Mouse (Mus musculus): ENCODE data around the gene Ids. TPM values are rescaled to one million over a fixed set of nuclear protein-coding genes. Genes with fewer than 3 reads are reported as not detected.
"Not testable (repeated sequence)": the region's sequence is repeated elsewhere in the genome, so short reads cannot be mapped to it uniquely, and the experiment has no call there.

Ids gene
- 10 to 100 TPM; 29.3 to 29.8 TPM for total RNA-seq (2021)
- long read RNA-seq, experiment 1 = 0 reads
- long read RNA-seq, experiment 2, partial matches to known transcripts = 0 of 2 reads
- long read RNA-seq, experiment 2, other reads (novel, unspliced or antisense) = 2 of 2 reads

- DNase-seq (ENCODE audit: low spot score in 2 of 2) = peak; percentile 45 to 59
These were observed at the start of gene Ids for GRCm38 (mm10) chrX:70364661-70365613. TSS of gene Ids (minus strand) at chrX:70365084.

- not testable (repeated sequence) for DNase-seq (ENCODE audit: low spot score in 2 of 2)
These were observed 27.8 kb upstream of the Ids start for GRCm38 (mm10) chrX:70392636-70393035.

GRCm38 (mm10) chrX:70385962-70386351 lies 21.1 kb upstream of the Ids start:
- DNase-seq (ENCODE audit: low spot score in 2 of 2) = no peak

GRCm38 (mm10) chrX:70385276-70385961 lies 20.5 kb upstream of the Ids start, which contains the start of gene 1110012L19Rik:
TSS of gene 1110012L19Rik (plus strand) at chrX:70385877.
- peak in 1 of 2 experiments; percentile 33 for DNase-seq (ENCODE audit: low spot score in 2 of 2)

GRCm38 (mm10) chrX:70384917-70385275 lies 20.0 kb upstream of the Ids start:
- no peak for DNase-seq (ENCODE audit: low spot score in 2 of 2)

GRCm38 (mm10) chrX:70374469-70375110 lies 9.7 kb upstream of the Ids start:
- not testable (repeated sequence) for DNase-seq (ENCODE audit: low spot score in 2 of 2)

- DNase-seq (ENCODE audit: low spot score in 2 of 2) = not testable (repeated sequence)
These were observed 4.9 kb upstream of the Ids start for GRCm38 (mm10) chrX:70369758-70370157.

- no peak for DNase-seq (ENCODE audit: low spot score in 2 of 2)
These were observed 682 bp downstream of the Ids start for GRCm38 (mm10) chrX:70364202-70364601.

GRCm38 (mm10) chrX:70363446-70363845 lies 1.4 kb downstream of the Ids start:
- no peak for DNase-seq (ENCODE audit: low spot score in 2 of 2)

GRCm38 (mm10) chrX:70362985-70363384 lies 1.9 kb downstream of the Ids start:
- DNase-seq (ENCODE audit: low spot score in 2 of 2) = no peak

GRCm38 (mm10) chrX:70330202-70330843 lies 34.6 kb downstream of the Ids start:
- DNase-seq (ENCODE audit: low spot score in 2 of 2) = peak; percentile 7 to 16

- DNase-seq (ENCODE audit: low spot score in 2 of 2) = no peak
These were observed 36.2 kb downstream of the Ids start for GRCm38 (mm10) chrX:70328530-70329143.

GRCm38 (mm10) chrX:70327656-70328055 lies 37.2 kb downstream of the Ids start:
- DNase-seq (ENCODE audit: low spot score in 2 of 2) = no peak

- no peak for DNase-seq (ENCODE audit: low spot score in 2 of 2)
These were observed 45.6 kb downstream of the Ids start for GRCm38 (mm10) chrX:70319254-70319653.

GRCm38 (mm10) chrX:70314949-70315641 lies 49.8 kb downstream of the Ids start:
- no peak for DNase-seq (ENCODE audit: low spot score in 2 of 2)

Other genes with a start within 250 kb of the Ids start
- 10 to 100 TPM; 22.8 to 25.8 TPM for gene 1110012L19Rik, start 20.8 kb upstream of the Ids start, total RNA-seq (2021)
- gene Tmem185a, start 112.1 kb upstream of the Ids start, total RNA-seq (2021) = 10 to 100 TPM; 60.9 to 66.9 TPM

Measured in adrenal gland, postnatal 4 days (tissue).